Mouse (Mus musculus) ES-E14 (cell line): ENCODE measurements around the gene Mei1.

ENCODE experiments used
- HCFC1 ChIP-seq: IDR thresholded peaks from 2 replicates; pipeline ENCODE4 v1.6.1; 2012; ENCODE audit warnings: low read length, inconsistent platforms, borderline replicate concordance; ENCODE audit not compliant: insufficient read depth
- ZC3H11A ChIP-seq: IDR thresholded peaks from 2 replicates; pipeline ENCODE4 v1.6.1; 2012; ENCODE audit warnings: low read depth, mild to moderate bottlenecking, inconsistent platforms, low read length, borderline replicate concordance
- ZNF384 ChIP-seq: IDR thresholded peaks from 2 replicates; pipeline ENCODE4 v1.6.1; 2012; ENCODE audit warnings: low read depth, low read length, inconsistent platforms

DNA sequence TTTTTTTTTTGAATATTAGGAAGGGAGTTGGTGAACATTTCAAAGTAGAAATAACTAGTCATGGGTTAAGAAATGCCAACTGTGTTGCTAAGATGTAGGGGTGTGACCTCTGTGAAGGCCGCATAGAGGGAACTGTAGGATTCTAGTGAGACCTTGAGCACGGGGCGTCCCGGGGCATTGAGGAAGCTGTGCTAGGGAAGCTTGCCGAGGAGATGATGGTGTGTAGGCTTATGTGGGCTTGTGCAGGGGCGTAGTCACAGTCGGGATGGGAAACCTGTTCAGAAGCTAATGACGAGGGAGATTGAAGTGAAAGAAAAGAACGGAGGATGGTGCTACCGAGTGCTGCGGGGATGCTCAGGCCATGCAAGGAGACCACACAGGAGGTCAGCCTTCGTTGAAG, 82.2 kb downstream of the Mei1 start:
- TF ChIP-seq ZC3H11A, result no peak
- 0 out of 2 replicates have a peak, but pooled peaks have one; percentile 9 for TF ChIP-seq ZNF384
- no peak for TF ChIP-seq HCFC1
